Mouse (Mus musculus) midbrain, embryonic 15.5 days (tissue): Measurements from ENCODE around the gene Rap1gap. TPM values are rescaled to one million over a fixed set of nuclear protein-coding genes. Genes with fewer than 3 reads are reported as not detected.
A peak's percentile ranks its signal among the peaks of the same experiment; 100 is the strongest.

ENCODE experiments used
- ATAC-seq: fragments of 200-750 bp; cut with Nextera tagmentation; replicated peaks from 2 replicates; pipeline ENCODE4 v1.8.0; 2017; ENCODE audit warnings: moderate TSS enrichment
- H3K27ac ChIP-seq: fragments of 300-500 bp; sonication (generic); 2 replicates; pipeline ENCODE4 v1.5.1; 2015; ENCODE audit warnings: mild to moderate bottlenecking, inconsistent platforms
- H3K27me3 ChIP-seq: fragments of 300-500 bp; sonication (generic); replicated peaks from 2 replicates; pipeline ENCODE4 v1.6.1; 2015; ENCODE audit warnings: inconsistent platforms
- H3K36me3 ChIP-seq: fragments of 300-500 bp; sonication (generic); replicated peaks from 2 replicates; pipeline ENCODE4 v1.6.1; 2015; ENCODE audit warnings: inconsistent platforms
- H3K4me1 ChIP-seq: fragments of 300-500 bp; sonication (generic); 2 replicates; pipeline ENCODE4 v1.6.1; 2015; ENCODE audit warnings: inconsistent platforms
- H3K4me2 ChIP-seq: fragments of 300-500 bp; sonication (generic); 2 replicates; pipeline ENCODE4 v1.6.1; 2015; ENCODE audit warnings: inconsistent platforms, mild to moderate bottlenecking, moderate library complexity
- H3K4me3 ChIP-seq: fragments of 300-500 bp; sonication (generic); 2 replicates; pipeline ENCODE4 v1.5.1; 2015; ENCODE audit warnings: mild to moderate bottlenecking, inconsistent platforms
- H3K9ac ChIP-seq: fragments of 300-500 bp; sonication (generic); 2 replicates; pipeline ENCODE4 v1.6.1; 2015; ENCODE audit warnings: mild to moderate bottlenecking, inconsistent platforms
- H3K9me3 ChIP-seq: fragments of 300-500 bp; sonication (generic); 2 replicates; pipeline ENCODE4 v1.6.1; 2016; ENCODE audit warnings: inconsistent platforms
- WGBS: fragments of 180-500 bp; shearing (Covaris S2); methylation state at CpG from one replicate; pipeline ENCODE4 v1.1.7; 2015; ENCODE audit warnings: mixed read lengths; 5-methylcytosine and 5-hydroxymethylcytosine counted together
- polyA plus RNA-seq: library from polyadenylated mRNA; unstranded; fragments of >200 nt; fragmentation: Nextera tagmentation; extraction: Ambion mirVana; gene quantifications from 2 replicates; pipeline ENCODE4 v1.2.1, GENCODE M21; 2015

The Rap1gap gene
- polyA plus RNA-seq: 85.7 and 88.1 TPM in 2 replicates

GRCm38 (mm10) chr4:137664433-137664979, at the start of gene Rap1gap:
Gene Rap1gap, plus strand, starts transcription at chr4:137664726.
- peak within 1 kb of the TSS; percentile 73 for H3K9ac ChIP-seq
- 1% methylated on average over 30 of the region's 44 CpGs for WGBS
- H3K36me3 ChIP-seq: no peaks in the 10 kb centered on the region
- H3K4me2 ChIP-seq: peak within 1 kb of the TSS; percentile 67
- peak within 1 kb of the TSS; percentile 63 for H3K4me3 ChIP-seq
- H3K9me3 ChIP-seq: no peaks in the 10 kb centered on the region
- peak; percentile 68 for ATAC-seq
- H3K27ac ChIP-seq: peak within 1 kb of the TSS; percentile 60
- peaks cover 57% of the 10 kb centered on the region for H3K4me1 ChIP-seq
- H3K27me3 ChIP-seq: no peaks in the 10 kb centered on the region

GRCm38 (mm10) chr4:137622847-137623246, 41.7 kb upstream of the Rap1gap start:
- Histone ChIP-seq H3K36me3 (peaks cover 58% of the 10 kb centered on the region; the same call in 1 of the 2 replicates), H3K4me3 (no peak overlapping the region), H3K4me2 (no peak overlapping the region), H3K9me3 (no peaks in the 10 kb centered on the region), H3K27me3 (no peaks in the 10 kb centered on the region), H3K27ac (no peak overlapping the region), H3K9ac (no peak overlapping the region), H3K4me1 (no peaks in the 10 kb centered on the region)
- 93% methylated on average over 8 of the region's 8 CpGs for WGBS
- ATAC-seq: no peak

GRCm38 (mm10) chr4:137627476-137628235, 36.9 kb upstream of the Rap1gap start:
- H3K36me3 ChIP-seq: peaks cover 52% of the 10 kb centered on the region
- no peak overlapping the region for H3K9ac ChIP-seq
- no peak overlapping the region for H3K27ac ChIP-seq
- H3K4me3 ChIP-seq: no peak overlapping the region
- no peak overlapping the region for H3K4me2 ChIP-seq
- ATAC-seq: no peak
- H3K9me3 ChIP-seq: no peaks in the 10 kb centered on the region
- H3K27me3 ChIP-seq: no peaks in the 10 kb centered on the region
- WGBS: 39% methylated on average over 8 of the region's 8 CpGs
- no peaks in the 10 kb centered on the region for H3K4me1 ChIP-seq

- Histone ChIP-seq H3K4me3 (no peak overlapping the region), H3K4me1 (no peaks in the 10 kb centered on the region), H3K4me2 (no peak overlapping the region), H3K27me3 (no peaks in the 10 kb centered on the region), H3K27ac (no peak overlapping the region), H3K9me3 (no peaks in the 10 kb centered on the region), H3K36me3 (peaks cover 52% of the 10 kb centered on the region), H3K9ac (no peak overlapping the region)
- ATAC-seq: no peak
- 78% methylated on average over 6 of the region's 6 CpGs for WGBS
Measured at GRCm38 (mm10) chr4:137628400-137628799, 36.1 kb upstream of the Rap1gap start.

GRCm38 (mm10) chr4:137629354-137629753, 35.2 kb upstream of the Rap1gap start:
- WGBS: 79% methylated on average over 7 of the region's 7 CpGs

GRCm38 (mm10) chr4:137630153-137630552, 34.4 kb upstream of the Rap1gap start:
- no peaks in the 10 kb centered on the region for H3K9me3 ChIP-seq
- no peak overlapping the region for H3K4me3 ChIP-seq
- H3K36me3 ChIP-seq: peaks cover 58% of the 10 kb centered on the region
- H3K9ac ChIP-seq: no peak overlapping the region
- WGBS: 79% methylated on average over 2 of the region's 2 CpGs
- no peak for ATAC-seq
- no peaks in the 10 kb centered on the region for H3K4me1 ChIP-seq
- no peak overlapping the region for H3K27ac ChIP-seq
- no peaks in the 10 kb centered on the region for H3K27me3 ChIP-seq
- H3K4me2 ChIP-seq: no peak overlapping the region

More at GRCm38 (mm10) chr4:137629354-137629753, 35.2 kb upstream of the Rap1gap start:
- Histone ChIP-seq H3K4me2 (no peak overlapping the region), H3K4me1 (no peaks in the 10 kb centered on the region), H3K27me3 (no peaks in the 10 kb centered on the region), H3K4me3 (no peak overlapping the region), H3K9ac (no peak overlapping the region), H3K36me3 (peaks cover 53% of the 10 kb centered on the region), H3K27ac (no peak overlapping the region), H3K9me3 (no peaks in the 10 kb centered on the region)
- no peak for ATAC-seq

GRCm38 (mm10) chr4:137631596-137631995, 32.9 kb upstream of the Rap1gap start:
- Histone ChIP-seq H3K4me3 (no peak overlapping the region), H3K9ac (no peak overlapping the region), H3K27me3 (no peaks in the 10 kb centered on the region), H3K9me3 (no peaks in the 10 kb centered on the region), H3K36me3 (peaks cover 61% of the 10 kb centered on the region), H3K27ac (no peak overlapping the region), H3K4me1 (no peaks in the 10 kb centered on the region), H3K4me2 (no peak overlapping the region)
- WGBS: 68% methylated on average over 3 of the region's 3 CpGs
- ATAC-seq: no peak

- Histone ChIP-seq H3K4me1 (no peaks in the 10 kb centered on the region), H3K27ac (no peak overlapping the region), H3K36me3 (peaks cover 67% of the 10 kb centered on the region), H3K9ac (no peak overlapping the region), H3K4me2 (no peak overlapping the region), H3K4me3 (no peak overlapping the region), H3K27me3 (no peaks in the 10 kb centered on the region), H3K9me3 (no peaks in the 10 kb centered on the region)
- 88% methylated on average over 4 of the region's 4 CpGs for WGBS
- no peak for ATAC-seq
Measured at GRCm38 (mm10) chr4:137633394-137633793, 31.1 kb upstream of the Rap1gap start.

GRCm38 (mm10) chr4:137636597-137636996, 27.9 kb upstream of the Rap1gap start:
- H3K27ac ChIP-seq: no peak overlapping the region
- no peaks in the 10 kb centered on the region for H3K4me1 ChIP-seq
- no peak overlapping the region for H3K4me2 ChIP-seq
- ATAC-seq: no peak
- H3K4me3 ChIP-seq: no peak overlapping the region
- H3K9me3 ChIP-seq: no peaks in the 10 kb centered on the region
- H3K9ac ChIP-seq: no peak overlapping the region
- H3K36me3 ChIP-seq: peaks cover 56% of the 10 kb centered on the region
- no peaks in the 10 kb centered on the region for H3K27me3 ChIP-seq
- 95% methylated on average over 3 of the region's 3 CpGs for WGBS

- ATAC-seq: no peak
- Histone ChIP-seq H3K4me1 (no peaks in the 10 kb centered on the region), H3K27ac (no peak overlapping the region), H3K36me3 (peaks cover 37% of the 10 kb centered on the region), H3K4me3 (no peak overlapping the region), H3K4me2 (no peak overlapping the region), H3K9ac (no peak overlapping the region), H3K27me3 (no peaks in the 10 kb centered on the region), H3K9me3 (no peaks in the 10 kb centered on the region)
- 60% methylated on average over 5 of the region's 5 CpGs for WGBS
Measured at GRCm38 (mm10) chr4:137641556-137641955, 23.0 kb upstream of the Rap1gap start.

GRCm38 (mm10) chr4:137642101-137642500, 22.4 kb upstream of the Rap1gap start:
- no peak overlapping the region for H3K27ac ChIP-seq
- no peak for ATAC-seq
- no peak overlapping the region for H3K4me3 ChIP-seq
- no peaks in the 10 kb centered on the region for H3K9me3 ChIP-seq
- no peaks in the 10 kb centered on the region for H3K4me1 ChIP-seq
- H3K27me3 ChIP-seq: no peaks in the 10 kb centered on the region
- 29% methylated on average over 2 of the region's 2 CpGs for WGBS
- no peak overlapping the region for H3K9ac ChIP-seq
- H3K4me2 ChIP-seq: no peak overlapping the region
- peaks cover 36% of the 10 kb centered on the region for H3K36me3 ChIP-seq

- Histone ChIP-seq H3K4me2 (no peak overlapping the region), H3K36me3 (peaks cover 38% of the 10 kb centered on the region), H3K4me1 (no peaks in the 10 kb centered on the region), H3K4me3 (no peak overlapping the region), H3K9me3 (no peaks in the 10 kb centered on the region), H3K27ac (no peak overlapping the region), H3K27me3 (no peaks in the 10 kb centered on the region), H3K9ac (no peak overlapping the region)
- WGBS: 90% methylated on average over 2 of the region's 2 CpGs
- ATAC-seq: no peak
Measured at GRCm38 (mm10) chr4:137643459-137643858, 21.1 kb upstream of the Rap1gap start.

- no peaks in the 10 kb centered on the region for H3K27me3 ChIP-seq
- H3K27ac ChIP-seq: no peak overlapping the region
- no peak overlapping the region for H3K4me3 ChIP-seq
- ATAC-seq: no peak
- peaks cover 41% of the 10 kb centered on the region for H3K36me3 ChIP-seq
- H3K4me1 ChIP-seq: no peaks in the 10 kb centered on the region
- H3K9me3 ChIP-seq: no peaks in the 10 kb centered on the region
- no peak overlapping the region for H3K4me2 ChIP-seq
- H3K9ac ChIP-seq: no peak overlapping the region
Measured at GRCm38 (mm10) chr4:137646262-137646661, 18.3 kb upstream of the Rap1gap start.
